Mouse (Mus musculus) ES-Bruce4 (cell line): ENCODE data around the gene Gm6588. TPM values are rescaled to one million over a fixed set of nuclear protein-coding genes. Genes with fewer than 3 reads are reported as not detected.
A peak's percentile ranks its signal among the peaks of the same experiment; 100 is the strongest.

ENCODE experiments used
- H3K27ac ChIP-seq: 2 replicates; pipeline ENCODE4 v1.5.1; 2012; ENCODE audit warnings: low read length, inconsistent platforms; ENCODE audit not compliant: insufficient read depth
- H3K27me3 ChIP-seq: 2 replicates; pipeline ENCODE4 v1.6.1; 2012; ENCODE audit warnings: mild to moderate bottlenecking, low read length, inconsistent platforms; ENCODE audit not compliant: control insufficient read depth, poor library complexity, insufficient read depth, severe bottlenecking
- H3K36me3 ChIP-seq: 2 replicates; pipeline ENCODE4 v1.6.1; 2012; ENCODE audit warnings: inconsistent platforms, mild to moderate bottlenecking, low read length, moderate library complexity; ENCODE audit not compliant: control insufficient read depth, poor library complexity, insufficient read depth, severe bottlenecking
- H3K4me1 ChIP-seq: one replicate; pipeline ENCODE4 v1.8.1; 2011; ENCODE audit warnings: low read length; ENCODE audit not compliant: control insufficient read depth, insufficient read depth
- H3K4me3 ChIP-seq: 2 replicates; pipeline ENCODE4 v1.5.1; 2011; ENCODE audit warnings: low read depth, mild to moderate bottlenecking, low read length
- H3K9ac ChIP-seq: 2 replicates; pipeline ENCODE4 v1.6.1; 2012; ENCODE audit warnings: low read depth, mild to moderate bottlenecking, inconsistent platforms; ENCODE audit not compliant: poor library complexity, severe bottlenecking
- H3K9me3 ChIP-seq: replicated peaks from 2 replicates; pipeline ENCODE4 v1.6.1; 2012; ENCODE audit warnings: mild to moderate bottlenecking, low read length, inconsistent platforms; ENCODE audit not compliant: control insufficient read depth, poor library complexity, insufficient read depth, severe bottlenecking
- CTCF ChIP-seq: IDR thresholded peaks from one replicate; pipeline ENCODE4 v1.8.1; 2011; ENCODE audit warnings: low read depth, low read length
- EP300 ChIP-seq: IDR thresholded peaks from 2 replicates; pipeline ENCODE4 v1.6.1; 2011; ENCODE audit warnings: low read depth, low read length; ENCODE audit not compliant: insufficient read depth
- POLR2A ChIP-seq: IDR thresholded peaks from one replicate; pipeline ENCODE4 v1.8.1; 2011; ENCODE audit warnings: low read length; ENCODE audit not compliant: insufficient read depth
- polyA plus RNA-seq: library from polyadenylated mRNA; stranded (reverse); fragments of >200 nt; gene quantifications from 2 replicates; pipeline ENCODE4 v1.2.4, GENCODE M21; 2011; ENCODE audit warnings: low read depth; ENCODE audit not compliant: missing spikeins, insufficient read depth, insufficient read length

Gene Gm6588
- polyA plus RNA-seq, 1 experiment: not detected

DNA sequence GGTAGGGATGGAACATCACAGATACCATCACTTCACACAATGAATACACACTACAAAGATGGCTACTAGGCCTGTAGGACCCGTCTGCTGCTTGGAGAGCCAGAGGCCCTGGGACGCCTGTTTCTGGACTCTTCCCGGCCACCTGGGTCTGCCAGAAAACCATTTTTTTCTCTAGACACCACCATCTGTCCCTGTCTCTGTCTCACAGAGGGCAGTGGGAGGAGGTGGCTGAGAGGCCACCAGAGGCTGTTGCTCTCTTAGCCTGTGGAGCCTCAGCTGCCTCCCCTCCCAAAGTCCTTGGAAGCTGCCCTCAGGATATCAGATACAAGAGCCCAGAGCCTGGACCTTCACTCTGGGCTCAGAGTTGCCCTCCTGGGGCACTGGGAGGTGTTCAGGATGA is 10.7 kb downstream of the Gm6588 start:
- no peak for TF ChIP-seq CTCF
- no peak for TF ChIP-seq EP300
- TF ChIP-seq POLR2A: no peak
- Histone ChIP-seq H3K4me1 (no peaks in the 10 kb centered on the region), H3K4me3 (no peak overlapping the region), H3K36me3 (no peaks in the 10 kb centered on the region), H3K27me3 (no peaks in the 10 kb centered on the region), H3K9me3 (no peaks in the 10 kb centered on the region), H3K27ac (no peak overlapping the region), H3K9ac (no peak overlapping the region)

DNA sequence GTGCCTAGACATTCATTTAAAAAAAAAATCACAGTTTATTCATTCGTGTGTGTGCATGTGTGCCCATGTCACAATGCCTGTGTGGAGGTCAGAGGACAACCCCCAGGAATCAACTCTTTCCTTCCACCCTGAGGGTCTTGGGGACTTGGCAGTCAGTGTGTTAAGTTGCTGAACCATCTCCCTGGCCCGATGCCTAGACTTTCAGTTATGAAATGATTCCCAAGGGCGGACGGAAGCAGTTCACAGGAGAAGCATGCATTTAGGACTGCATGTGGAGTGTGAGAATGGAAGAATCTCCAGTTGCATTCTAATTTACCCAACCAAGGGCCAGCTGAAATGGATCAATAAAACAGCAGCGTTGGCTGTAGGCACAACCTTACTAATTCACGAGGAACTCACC is 17.1 kb downstream of the Gm6588 start:
- no peak overlapping the region for H3K4me3 ChIP-seq
- H3K9ac ChIP-seq: no peak overlapping the region
- TF ChIP-seq EP300: no peak
- no peak for TF ChIP-seq POLR2A
- no peak for TF ChIP-seq CTCF
- no peaks in the 10 kb centered on the region for H3K27me3 ChIP-seq
- no peak overlapping the region for H3K27ac ChIP-seq
- no peaks in the 10 kb centered on the region for H3K36me3 ChIP-seq
- no peaks in the 10 kb centered on the region for H3K4me1 ChIP-seq
- H3K9me3 ChIP-seq: no peaks in the 10 kb centered on the region

DNA sequence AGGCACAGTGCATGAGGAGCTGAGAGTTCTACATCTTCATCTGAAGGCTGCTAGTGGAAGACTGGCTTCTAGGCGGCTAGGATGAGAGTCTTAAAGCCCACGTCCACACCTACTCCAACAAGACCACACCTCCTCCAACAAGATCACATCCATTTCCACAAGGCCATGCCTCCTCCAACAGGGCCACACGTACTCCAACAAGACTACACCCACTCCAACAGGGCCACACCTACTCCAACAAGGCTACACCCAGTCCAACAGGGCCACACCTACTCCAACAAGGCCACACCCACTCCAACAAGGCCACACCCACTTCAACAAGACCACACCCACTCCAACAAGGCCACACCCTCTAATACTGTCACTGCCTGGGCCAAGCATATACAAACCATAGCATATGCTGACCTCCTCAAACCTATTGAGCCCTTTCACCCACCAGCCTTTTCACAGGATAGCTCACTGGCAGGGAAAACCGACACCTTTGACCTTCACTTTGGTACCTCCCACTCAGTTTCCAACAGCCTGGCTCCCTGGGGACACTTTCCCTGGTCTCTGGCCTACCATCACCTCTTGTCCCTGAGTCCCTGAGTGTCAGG is 19.9 kb downstream of the Gm6588 start:
- no peaks in the 10 kb centered on the region for H3K4me1 ChIP-seq
- no peak overlapping the region for H3K9ac ChIP-seq
- no peaks in the 10 kb centered on the region for H3K36me3 ChIP-seq
- no peak for TF ChIP-seq EP300
- TF ChIP-seq POLR2A: no peak
- no peak for TF ChIP-seq CTCF
- no peaks in the 10 kb centered on the region for H3K27me3 ChIP-seq
- H3K4me3 ChIP-seq: no peak overlapping the region
- H3K27ac ChIP-seq: no peak overlapping the region
- no peaks in the 10 kb centered on the region for H3K9me3 ChIP-seq

DNA sequence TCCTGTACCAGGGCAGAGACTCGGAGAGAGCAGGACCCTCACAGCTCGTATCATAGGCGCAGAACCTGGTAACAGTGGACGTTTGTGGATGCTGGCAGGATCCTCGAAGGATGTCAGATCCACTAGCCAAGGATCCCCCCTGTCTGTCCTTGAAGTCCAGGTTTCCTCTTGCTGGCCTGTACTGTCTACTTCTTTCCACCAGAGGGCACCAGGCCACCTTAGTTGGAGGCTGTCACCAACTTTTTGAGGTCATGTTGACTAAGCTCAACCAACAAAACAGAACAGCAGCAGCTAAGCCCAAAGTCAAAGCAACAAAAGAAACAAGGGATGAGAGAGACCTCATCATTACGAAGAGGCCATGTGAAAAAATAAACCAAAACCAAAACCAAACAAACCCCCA is 20.9 kb downstream of the Gm6588 start:
- Histone ChIP-seq H3K36me3 (no peaks in the 10 kb centered on the region), H3K4me1 (no peaks in the 10 kb centered on the region), H3K27me3 (no peaks in the 10 kb centered on the region), H3K9ac (no peak overlapping the region), H3K9me3 (no peaks in the 10 kb centered on the region), H3K27ac (no peak overlapping the region), H3K4me3 (no peak overlapping the region)
- TF ChIP-seq CTCF: peak; percentile 65
- no peak for TF ChIP-seq EP300

DNA sequence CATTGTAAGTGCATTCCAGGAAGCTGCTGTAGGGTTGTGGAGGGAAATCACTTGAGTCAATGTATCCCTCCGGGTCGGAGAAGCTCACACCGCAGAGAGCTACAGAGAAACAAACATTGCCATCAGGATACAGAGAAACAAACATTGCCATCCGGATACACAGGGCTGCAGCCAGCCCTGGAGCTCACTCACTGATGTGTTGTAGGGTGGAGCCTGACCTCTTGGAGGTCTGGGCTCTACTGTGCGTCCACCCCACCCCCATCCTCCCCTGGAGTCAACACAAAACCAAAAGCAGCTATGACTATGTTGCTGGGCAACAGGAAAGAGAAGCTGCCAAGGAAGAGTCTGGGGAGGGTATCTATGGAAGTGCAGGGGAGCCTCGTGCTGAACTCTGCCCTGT is 24.2 kb downstream of the Gm6588 start:
- H3K36me3 ChIP-seq: no peaks in the 10 kb centered on the region
- H3K9me3 ChIP-seq: no peaks in the 10 kb centered on the region
- no peaks in the 10 kb centered on the region for H3K4me1 ChIP-seq
- H3K27ac ChIP-seq: no peak overlapping the region
- no peak overlapping the region for H3K9ac ChIP-seq
- H3K27me3 ChIP-seq: no peaks in the 10 kb centered on the region
- H3K4me3 ChIP-seq: no peak overlapping the region
- TF ChIP-seq POLR2A (no peak), CTCF (no peak), EP300 (no peak)

DNA sequence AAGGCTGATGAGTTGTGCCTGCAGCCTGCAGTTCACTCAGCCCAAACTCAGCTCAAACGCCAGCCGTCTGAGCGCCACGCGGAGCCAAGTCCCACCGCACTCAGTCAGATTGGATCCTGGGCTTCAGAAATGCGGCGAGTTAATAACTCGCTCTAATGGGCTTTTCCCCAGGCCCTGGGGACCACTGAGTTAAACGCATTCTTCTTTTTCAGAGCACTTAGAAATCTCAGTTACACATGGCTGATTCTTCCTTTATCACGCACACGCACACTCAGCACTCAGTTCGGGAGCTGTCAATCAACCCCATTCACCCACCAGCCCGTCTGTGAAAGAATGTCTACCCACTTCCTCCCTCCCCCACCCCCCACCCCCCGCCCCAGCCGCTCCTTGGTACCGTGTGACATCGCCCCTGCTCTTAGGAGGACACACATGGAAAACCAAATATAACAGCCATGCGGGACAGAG is 32.8 kb downstream of the Gm6588 start:
- Histone ChIP-seq H3K9me3 (no peaks in the 10 kb centered on the region), H3K36me3 (no peaks in the 10 kb centered on the region), H3K9ac (no peak overlapping the region), H3K4me1 (no peaks in the 10 kb centered on the region), H3K27me3 (no peaks in the 10 kb centered on the region), H3K4me3 (no peak overlapping the region), H3K27ac (no peak overlapping the region)
- no peak for TF ChIP-seq EP300
- TF ChIP-seq CTCF: no peak
- TF ChIP-seq POLR2A: no peak
